Mouse (Mus musculus) T-cell, adult 2 months (primary cell): ENCODE results near the gene Serac1.

Source experiments
- DNase-seq: peaks from one replicate; pipeline ENCODE4 v3.0.0; 2022; ENCODE audit warnings: low spot score

The Serac1 gene

DNA sequence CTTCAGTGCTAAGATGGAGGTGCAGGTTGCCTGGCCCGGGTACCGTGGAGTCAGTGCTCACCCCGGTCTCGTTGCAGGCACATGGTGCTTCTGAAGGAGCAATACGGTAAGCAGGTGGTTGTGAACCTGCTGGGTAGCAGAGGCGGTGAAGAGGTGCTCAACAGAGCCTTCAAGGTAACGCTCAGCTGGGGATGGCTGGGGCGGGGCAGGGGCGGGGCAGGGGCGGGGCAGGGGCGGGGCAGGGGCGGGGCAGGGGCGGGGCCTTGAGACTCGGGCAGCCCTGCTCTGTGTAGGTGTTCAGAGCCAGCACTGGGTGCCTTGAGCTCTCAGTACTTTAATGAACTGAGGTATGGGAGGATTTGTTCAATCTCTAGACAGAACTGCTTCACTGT lies 74.3 kb downstream of the Serac1 start:
- DNase-seq = no peak

DNA sequence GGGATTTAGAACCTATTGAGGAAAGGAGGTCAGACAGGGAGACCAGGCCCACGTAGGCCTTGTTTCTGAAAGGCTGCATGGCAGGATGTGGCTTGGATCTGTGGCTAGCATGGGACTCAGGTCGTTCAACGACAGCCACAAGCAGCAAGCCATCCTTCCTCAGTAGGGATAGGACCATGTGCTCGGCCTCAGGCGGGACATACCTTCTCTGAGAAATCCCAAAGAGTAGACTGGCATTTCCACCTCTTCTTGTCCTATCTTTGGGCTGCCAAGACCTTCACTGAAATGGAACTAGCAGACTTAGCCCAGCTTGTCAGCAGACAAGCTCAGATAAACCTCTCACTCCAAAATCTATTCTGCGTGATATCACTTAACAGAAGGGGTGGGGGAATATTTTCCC lies 75.9 kb downstream of the Serac1 start:
- no peak for DNase-seq

DNA sequence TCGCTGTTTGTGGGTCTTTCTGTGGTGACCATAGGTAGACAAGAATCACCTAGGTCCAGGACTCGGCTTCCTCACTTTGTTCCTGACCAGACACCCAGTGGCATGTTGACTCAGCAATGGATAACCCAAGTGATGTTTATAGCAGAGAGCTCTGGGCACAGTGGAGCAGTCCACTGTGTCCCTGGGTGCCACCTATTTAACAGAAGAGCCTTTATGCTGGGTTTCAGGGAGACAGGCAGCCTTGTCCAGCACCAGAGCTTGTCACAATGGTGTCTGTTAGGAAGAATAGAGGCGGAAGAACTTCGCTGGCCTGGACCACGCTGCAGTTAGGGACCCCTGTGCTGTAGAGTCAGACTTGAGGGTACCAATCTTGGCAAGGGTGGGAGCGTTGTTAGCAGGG lies 77.0 kb downstream of the Serac1 start:
- no peak for DNase-seq

DNA sequence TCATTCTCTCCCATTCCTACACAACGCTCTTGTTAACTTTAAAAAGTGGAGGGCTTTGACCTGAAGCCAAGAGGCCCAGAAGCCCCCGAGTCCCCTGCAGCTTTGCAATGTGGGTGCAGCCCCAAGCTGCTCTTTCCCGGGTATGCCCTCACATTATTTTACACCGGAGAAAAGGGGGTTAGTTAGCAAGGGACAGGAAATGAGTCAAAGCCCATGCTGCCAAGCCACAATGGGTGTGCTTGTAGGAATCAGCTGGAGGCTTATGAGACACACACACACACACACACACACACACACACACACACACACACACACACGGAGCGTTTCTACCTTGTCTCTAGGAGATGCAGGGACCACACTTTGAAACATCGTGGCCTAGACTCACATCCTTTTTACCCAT lies 77.7 kb downstream of the Serac1 start:
- DNase-seq = peak; percentile 31

DNA sequence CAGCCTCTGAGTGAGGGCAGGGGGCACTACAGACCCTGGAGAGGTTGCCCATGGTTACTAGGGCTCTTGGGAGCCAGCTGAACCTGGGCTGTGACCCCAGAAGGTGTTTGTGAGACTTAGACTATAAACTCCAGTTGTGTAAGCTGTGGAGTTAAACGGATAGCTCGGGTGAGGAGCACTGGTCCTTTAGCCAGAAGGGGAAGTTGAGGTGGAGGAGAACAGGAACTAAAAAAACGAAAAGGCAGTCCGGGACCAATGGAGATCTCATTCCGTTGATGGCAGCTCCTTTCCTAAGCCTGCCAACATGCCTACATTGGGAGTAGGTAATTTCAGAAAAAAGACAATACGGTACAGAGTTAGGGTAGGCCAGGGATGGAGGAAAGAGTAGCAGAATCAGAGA lies 78.2 kb downstream of the Serac1 start:
- DNase-seq = no peak

DNA sequence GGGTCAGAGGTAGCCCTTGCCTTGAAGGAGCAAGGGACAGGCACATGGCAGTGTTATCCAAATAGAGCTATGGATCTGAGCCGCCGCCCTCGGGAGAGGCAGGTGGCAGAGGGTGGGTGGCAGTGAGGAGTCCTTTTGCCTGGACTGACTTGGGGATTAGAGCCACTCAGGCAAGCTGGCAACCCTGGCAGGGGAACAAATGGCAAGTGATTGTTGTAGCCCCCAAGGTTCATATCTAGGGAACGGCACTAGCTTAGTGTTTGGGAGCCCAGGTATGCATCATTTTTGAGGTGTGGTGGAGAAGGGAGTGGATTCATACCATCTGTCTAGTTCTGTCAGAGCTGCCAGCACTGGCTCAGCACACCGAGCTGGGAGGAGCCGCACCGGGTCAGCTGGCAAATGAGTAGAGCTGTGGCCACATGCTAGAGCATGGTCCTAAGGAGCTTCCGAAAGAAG lies 78.6 kb downstream of the Serac1 start:
- no peak for DNase-seq

DNA sequence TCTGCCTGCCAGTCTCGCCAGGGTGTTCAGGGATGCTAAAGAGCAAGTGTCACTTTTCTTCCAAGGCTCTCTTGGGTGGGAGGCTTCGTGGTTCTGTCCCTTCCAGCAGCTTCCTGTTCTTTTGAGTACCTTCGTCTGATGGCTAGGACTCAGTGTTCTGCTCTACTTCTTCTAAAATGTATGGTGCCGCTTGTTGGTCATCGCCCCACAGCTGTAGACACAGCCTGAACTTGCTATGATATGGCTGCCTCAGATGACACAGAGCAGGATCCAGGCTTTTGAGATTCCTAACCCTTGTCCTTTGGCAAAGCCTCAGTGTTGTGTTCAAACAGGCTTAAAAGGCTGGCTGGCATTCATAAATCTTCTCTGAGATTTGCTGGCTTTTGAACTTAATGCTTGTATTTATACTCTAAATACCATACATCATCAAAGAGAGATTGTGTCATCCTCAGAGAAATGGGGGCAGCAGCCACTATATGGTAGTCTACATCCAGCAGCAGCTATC lies 80.5 kb downstream of the Serac1 start:
- no peak for DNase-seq

DNA sequence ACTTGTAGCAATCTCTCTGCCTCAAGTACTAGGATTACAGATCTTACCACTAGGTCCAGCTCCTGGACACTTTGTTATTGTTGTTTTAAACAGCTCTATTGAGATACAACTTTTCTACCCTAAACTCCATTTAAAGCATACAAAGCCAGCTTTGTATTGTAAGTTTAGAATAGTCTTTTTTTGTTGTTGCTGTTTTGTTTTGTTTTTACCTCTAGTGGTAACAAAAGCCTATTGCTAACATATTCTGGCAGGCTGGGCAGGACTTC lies 81.4 kb downstream of the Serac1 start:
- no peak for DNase-seq

DNA sequence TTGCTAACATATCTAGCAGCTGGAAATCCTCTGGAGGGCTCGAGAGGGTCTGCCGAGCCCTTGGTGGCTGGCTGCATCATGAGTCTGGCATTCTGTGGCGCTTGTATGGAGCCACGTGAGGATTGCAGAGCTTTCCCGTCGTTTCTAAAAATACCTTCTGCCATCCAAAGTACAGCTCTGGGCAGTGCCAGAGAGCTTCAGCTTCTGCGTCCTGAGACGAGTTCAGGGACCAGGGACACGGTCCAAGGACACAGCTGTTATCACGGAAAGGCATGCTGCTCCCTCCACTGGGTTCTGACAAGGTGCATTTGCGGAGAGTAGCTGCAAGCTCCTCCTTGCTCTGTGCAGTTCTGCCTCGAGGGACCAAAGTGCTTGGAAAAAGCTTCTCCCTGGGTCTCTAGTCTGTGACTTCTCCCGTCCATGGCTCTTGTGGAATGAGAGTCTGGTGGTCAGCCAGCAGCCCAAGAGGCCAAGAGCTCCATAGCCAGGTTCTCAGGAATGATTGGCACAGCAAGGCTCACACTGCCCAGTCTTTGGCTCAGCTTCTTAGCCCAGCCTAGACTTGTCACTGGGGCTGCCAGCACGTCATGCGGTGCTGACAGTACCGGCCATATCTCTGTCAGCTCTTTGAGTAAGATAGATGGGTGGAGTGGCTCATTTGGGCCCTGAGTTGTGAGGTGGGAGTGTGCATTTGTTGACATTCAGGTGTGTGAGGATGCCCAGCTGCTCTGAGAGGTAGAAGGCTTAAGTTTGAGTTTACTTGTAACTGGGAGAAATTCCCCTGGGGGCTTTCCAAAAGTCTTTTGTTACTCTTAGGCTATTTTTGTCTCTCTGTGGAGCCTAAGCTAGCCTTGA lies 81.9 kb downstream of the Serac1 start:
- DNase-seq = no peak

DNA sequence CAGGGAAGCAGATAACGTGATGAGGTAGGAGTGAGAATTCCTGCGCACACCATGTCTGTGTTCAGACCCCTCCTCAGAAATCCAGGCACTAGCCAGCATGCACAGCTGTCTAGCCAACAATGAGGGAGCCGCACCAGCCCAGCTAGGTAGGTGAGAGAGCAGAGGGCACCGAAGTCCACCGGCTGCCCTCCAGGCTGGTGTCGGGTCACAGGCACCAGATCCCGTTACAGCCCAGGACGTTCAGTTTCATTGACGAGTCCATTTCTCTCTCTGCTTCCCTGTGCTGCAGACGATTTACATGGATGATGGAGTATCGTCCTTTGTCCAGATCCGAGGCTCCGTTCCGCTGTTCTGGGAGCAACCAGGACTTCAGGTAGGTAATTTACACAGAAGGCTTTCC lies 83.0 kb downstream of the Serac1 start:
- no peak for DNase-seq

DNA sequence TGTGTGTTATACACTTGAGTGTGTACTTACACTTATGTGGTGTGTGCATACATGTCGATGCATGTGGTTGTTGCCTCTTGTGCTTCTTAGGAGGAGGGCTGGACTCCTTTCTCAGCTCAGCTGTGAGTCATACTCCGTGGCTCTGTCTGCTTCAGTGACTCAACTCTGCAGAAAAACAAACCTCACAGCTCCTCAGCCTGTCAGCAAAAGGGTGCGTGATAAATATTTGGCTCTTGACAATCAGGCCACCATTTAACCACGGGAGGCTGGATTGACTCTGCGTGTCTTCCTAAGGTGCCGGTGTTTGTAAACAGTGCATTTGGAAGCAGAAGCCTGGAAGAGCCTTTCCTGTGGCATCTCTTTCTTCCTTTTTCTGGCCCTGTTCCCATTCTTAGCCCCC lies 84.9 kb downstream of the Serac1 start:
- no peak for DNase-seq

DNA sequence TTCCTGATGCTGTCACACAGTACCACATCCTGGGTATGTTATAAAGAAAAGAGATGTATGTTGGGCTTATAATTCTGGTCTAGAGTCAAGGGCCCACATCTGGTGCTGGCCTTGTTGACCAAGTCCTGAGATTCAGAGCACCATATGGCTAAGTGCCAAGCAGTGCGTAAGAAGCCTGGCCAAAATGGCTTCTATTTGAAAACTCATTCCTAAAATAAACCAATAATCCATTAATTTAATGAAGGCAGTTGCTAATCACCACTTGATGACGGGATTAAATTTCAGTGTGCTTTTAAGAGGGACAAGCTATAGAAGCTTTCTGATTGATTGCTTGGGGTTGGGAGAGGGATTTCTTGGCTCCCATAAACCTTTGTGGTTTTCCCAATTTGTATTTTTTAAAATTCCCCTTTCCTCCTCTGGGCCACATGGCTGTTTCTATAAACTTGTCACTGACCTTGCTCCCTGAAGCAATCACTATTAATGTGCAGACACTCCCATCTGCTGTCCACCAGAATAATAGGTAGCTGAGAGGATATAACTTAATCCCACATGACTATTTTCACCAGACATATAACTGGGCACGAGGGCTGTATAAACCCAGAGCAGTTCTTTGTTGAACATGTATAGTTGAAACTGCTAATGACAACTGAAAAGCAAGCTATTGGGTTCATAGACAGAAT lies 85.8 kb downstream of the Serac1 start:
- no peak for DNase-seq

DNA sequence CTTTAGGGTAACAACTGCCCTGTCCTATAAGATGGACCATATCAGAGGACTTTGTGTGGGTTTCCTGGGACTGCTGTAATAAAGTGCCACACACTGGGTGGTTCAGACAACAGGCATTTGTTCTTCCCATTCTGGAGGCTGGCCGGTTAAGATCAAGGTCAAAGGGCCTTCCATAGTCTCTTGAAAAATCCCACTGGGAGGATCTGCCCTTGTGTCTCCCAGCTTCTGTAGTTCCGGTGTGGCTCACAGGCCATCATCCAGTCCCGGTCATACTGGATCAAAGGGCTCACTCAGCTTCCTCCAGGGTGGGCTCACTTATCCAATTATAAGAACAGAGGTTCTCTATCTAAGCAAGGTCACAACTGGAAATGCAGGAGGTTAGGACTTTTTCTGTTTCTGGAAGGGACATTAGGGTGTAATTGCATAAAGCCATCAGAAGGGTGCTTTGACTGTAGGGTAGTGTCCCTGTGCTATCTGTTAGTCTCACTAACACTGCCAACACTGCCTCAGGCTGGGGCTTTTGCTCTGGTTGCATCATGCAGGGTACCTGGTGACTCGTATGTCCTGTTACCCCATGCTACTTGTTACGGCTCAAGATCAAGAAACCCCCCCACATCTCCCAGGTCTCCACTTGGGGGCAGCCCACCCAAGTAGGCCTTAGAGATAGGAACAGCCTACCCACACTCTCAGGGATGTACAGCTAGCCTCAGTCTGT lies 86.5 kb downstream of the Serac1 start:
- DNase-seq = no peak
